Mouse (Mus musculus): ENCODE results near the gene Znrf1.

Gene Znrf1

GRCm38 (mm10) chr8:111568029-111568428 is 32.1 kb downstream of the Znrf1 start:
- 56% methylated on average over 3 of the region's 3 CpGs for WGBS

DNA sequence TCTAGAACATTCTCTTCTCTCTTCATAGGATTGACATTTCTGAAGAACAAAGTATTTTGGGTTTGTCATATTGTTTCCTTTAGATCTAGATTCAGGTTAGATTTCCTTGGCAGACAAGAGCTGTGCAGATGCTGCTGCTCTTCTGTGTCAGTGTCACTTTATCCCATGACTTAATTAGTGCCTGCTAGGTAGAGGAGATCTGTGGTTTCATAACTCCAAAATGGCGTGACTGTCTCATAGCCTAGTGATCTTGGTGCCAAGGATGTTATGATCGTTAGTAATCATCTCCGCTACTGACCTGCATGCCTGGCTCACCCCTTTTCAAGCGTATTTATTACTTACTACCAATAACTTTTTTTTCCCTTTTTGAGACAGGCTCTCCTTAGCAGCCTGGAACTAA is 34.0 kb downstream of the Znrf1 start:
- WGBS, result 74% methylated on average over 4 of the region's 4 CpGs

DNA sequence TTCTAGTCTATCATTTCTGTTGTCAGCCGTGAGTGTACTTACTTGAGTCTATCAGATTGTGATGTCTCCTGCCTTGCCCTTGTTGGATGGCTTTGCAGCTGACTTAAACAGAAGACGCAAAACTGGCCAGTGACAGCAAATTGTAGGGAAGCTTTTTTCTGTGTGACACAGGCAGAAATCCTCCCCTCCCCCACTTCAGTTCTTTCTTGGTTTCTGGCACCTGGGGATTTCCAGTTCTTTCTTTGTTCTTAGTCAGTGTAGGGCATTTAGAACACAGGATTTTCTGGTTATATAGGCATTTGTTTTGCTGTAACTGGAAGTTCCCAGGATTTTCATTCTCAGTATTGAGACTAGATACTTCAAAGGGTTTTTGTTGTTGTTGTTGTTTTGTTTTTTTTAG is 34.5 kb downstream of the Znrf1 start:
- WGBS, result 53% methylated on average over 2 of the region's 2 CpGs

GRCm38 (mm10) chr8:111571661-111572060 is 35.8 kb downstream of the Znrf1 start:
- 81% methylated on average over 10 of the region's 10 CpGs for WGBS

- WGBS, result 73% methylated on average over 2 of the region's 2 CpGs
Measured at GRCm38 (mm10) chr8:111572431-111572830, 36.5 kb downstream of the Znrf1 start.

DNA sequence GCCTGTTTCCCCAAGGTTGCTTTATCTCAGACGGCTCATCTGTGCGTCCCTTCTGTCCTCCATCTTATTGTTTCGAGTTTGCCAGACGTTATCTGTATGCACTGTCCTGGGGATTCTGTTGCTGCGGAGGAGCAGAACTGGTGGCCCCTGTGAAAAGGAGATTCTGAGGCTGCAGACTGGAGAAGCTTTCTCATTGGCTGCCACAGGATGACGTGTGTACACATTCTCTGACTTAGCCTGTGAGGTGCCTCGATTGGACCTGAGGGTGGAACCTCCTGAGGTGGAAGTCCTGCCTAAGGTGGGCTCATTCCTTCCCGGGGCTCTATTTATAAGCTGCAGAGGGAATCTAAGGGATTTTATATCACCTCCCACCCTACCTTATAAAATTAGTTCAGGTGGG is 37.7 kb downstream of the Znrf1 start:
- 44% methylated on average over 8 of the region's 8 CpGs for WGBS

GRCm38 (mm10) chr8:111574016-111574415 is 38.1 kb downstream of the Znrf1 start:
- WGBS, result 41% methylated on average over 2 of the region's 2 CpGs

GRCm38 (mm10) chr8:111575492-111575891 is 39.6 kb downstream of the Znrf1 start:
- 95% methylated on average over 4 of the region's 4 CpGs for WGBS

- WGBS, result 76% methylated on average over 9 of the region's 9 CpGs
Measured at GRCm38 (mm10) chr8:111577880-111578533, 42.1 kb downstream of the Znrf1 start.

DNA sequence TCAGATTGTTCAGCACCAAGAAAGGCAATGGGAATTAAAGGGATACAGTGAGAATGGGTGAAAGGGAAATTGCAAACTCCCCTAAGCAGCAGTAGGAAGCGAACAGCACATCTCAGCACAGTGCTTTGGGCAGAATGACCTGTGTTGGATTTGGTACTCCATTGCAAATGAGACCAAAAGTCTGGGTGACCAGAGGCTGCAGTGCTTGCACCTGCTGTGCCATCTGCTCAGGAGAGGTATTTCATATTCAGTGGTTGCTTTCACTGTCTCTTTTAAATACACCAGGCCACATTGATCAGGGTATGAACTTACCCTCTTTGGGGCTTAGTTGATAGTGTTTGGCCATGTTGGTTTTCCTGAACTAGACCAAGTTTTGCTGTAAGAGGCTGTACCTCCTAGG is 43.4 kb downstream of the Znrf1 start:
- WGBS, result 84% methylated on average over 1 of the region's 1 CpGs

DNA sequence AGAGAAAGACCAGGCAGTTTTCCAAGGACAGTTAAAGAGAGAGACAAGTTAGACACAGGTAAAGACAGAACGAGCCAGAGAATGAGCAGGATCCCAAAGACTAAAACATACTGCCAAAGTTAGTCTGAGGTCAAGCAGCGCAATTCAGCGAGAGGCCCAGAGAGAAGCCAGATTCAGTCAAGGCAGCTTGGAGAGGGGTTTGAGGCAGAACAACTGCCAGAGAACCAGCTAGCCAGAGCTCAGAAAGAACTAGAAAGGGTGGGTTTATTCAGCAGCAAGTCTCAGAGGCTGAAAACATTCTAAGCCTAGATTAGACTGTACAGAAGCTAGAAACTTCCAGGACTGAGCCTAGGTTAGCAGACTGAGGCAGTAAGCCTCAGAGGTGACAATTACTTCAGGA is 44.4 kb downstream of the Znrf1 start:
- 61% methylated on average over 3 of the region's 3 CpGs for WGBS

- WGBS, result 32% methylated on average over 3 of the region's 3 CpGs
Measured at GRCm38 (mm10) chr8:111582386-111582785, 46.5 kb downstream of the Znrf1 start.

DNA sequence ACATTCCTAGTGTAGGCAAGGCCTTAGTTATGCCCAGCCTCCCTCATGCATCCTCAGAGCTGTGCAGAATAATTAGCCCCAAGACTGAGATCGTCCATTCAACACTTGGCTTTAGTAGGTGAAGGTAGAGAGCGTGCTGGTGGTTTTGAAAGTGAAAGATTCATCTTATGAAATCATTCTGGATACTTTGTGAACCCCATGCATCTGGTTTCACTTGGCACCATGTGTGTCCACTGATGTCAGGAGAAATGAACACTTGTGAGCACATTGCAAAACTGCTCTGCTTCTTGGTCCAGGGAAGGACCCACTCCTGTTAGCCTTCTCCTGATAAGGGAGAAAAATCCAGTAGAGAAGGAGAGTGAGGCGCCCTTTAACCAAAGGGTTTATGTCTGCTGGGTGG is 49.0 kb downstream of the Znrf1 start:
- 85% methylated on average over 3 of the region's 3 CpGs for WGBS

- WGBS, result 84% methylated on average over 1 of the region's 1 CpGs
Measured at GRCm38 (mm10) chr8:111587545-111588094, 51.7 kb downstream of the Znrf1 start.

- 85% methylated on average over 2 of the region's 2 CpGs for WGBS
Measured at GRCm38 (mm10) chr8:111588336-111588735, 52.4 kb downstream of the Znrf1 start.

- WGBS, result 56% methylated on average over 3 of the region's 3 CpGs
Measured at GRCm38 (mm10) chr8:111590214-111590613, 54.3 kb downstream of the Znrf1 start.

DNA sequence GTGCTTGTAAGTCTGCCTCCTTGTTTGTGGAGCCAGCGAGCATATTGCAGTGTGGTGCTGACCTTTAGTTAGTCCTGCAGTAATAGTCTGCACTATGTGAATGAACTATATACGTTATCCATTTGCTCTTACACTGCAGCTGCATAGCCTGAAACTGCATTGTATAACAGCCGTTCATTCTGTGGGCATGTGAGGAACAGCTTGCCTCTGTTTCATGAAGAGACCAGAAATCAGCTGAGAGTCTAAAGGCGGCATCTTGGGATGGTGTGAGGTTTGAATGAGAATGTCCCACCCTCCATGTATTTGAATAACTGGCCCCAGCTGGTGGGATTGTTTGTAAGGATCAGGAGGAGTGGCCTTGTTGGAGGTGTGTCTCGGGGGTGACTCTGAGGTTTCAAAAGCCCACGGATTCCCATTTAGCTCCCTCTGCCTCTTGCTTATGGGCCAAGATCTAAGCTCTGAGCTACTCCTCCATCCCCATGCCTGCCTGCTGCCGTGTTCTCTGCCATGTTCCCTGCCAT is 56.6 kb downstream of the Znrf1 start:
- whole genome bisulfite sequencing, result 42% methylated on average over 7 of the region's 7 CpGs

- 61% methylated on average over 3 of the region's 3 CpGs for WGBS
Measured at GRCm38 (mm10) chr8:111594044-111594840, 58.3 kb downstream of the Znrf1 start.

DNA sequence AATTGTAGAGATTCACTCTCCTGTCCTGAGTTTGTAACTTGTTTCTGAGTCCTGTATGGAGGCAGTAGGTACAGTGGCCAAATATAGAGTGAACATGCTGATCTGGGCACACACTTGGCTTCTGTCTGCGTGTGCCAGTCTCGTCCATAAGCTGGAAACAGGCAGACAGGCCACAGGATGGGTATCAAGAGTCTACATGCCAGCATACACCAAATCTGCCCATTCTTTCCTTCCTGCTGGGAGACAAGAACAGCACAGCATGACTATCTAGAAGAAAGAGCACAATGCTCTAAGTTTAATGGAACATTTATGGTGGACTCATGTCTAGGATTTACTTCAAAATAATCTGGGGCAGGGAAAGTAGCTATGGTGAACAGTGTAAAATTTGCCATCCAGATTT is 59.1 kb downstream of the Znrf1 start:
- 33% methylated on average over 2 of the region's 2 CpGs for WGBS

GRCm38 (mm10) chr8:111595712-111596484 is 60.0 kb downstream of the Znrf1 start:
- WGBS, result 50% methylated on average over 15 of the region's 15 CpGs

- 31% methylated on average over 3 of the region's 3 CpGs for WGBS
Measured at GRCm38 (mm10) chr8:111596485-111596821, 60.6 kb downstream of the Znrf1 start.

GRCm38 (mm10) chr8:111597310-111597709 is 61.4 kb downstream of the Znrf1 start:
- 29% methylated on average over 1 of the region's 1 CpGs for WGBS

All from cerebral cortex, adult 2 months (tissue).